Mouse (Mus musculus) limb, embryonic 14.5 days (tissue): ENCODE data around the gene Pigl. TPM values are rescaled to one million over a fixed set of nuclear protein-coding genes. Genes with fewer than 3 reads are reported as not detected.
A peak's percentile ranks its signal among the peaks of the same experiment; 100 is the strongest.

Source experiments
- ATAC-seq: fragments of 200-750 bp; cut with Nextera tagmentation; 2 replicates; pipeline ENCODE4 v1.8.0; 2017; ENCODE audit warnings: low read depth, moderate number of reproducible peaks, moderate TSS enrichment; ENCODE audit not compliant: low FRiP score
- DNase-seq: peaks from one replicate; pipeline ENCODE4 v3.0.0-alpha.2; 2015; ENCODE audit warnings: low spot score
- H3K27ac ChIP-seq: fragments of 300-500 bp; sonication (generic); replicated peaks from 2 replicates; pipeline ENCODE4 v1.5.1; 2014; ENCODE audit warnings: low read depth, mild to moderate bottlenecking, low read length, moderate library complexity, mixed read lengths
- H3K27me3 ChIP-seq: fragments of 300-500 bp; sonication (generic); 2 replicates; pipeline ENCODE4 v1.6.1; 2014; ENCODE audit warnings: low read length, mixed read lengths; ENCODE audit not compliant: control insufficient read depth, insufficient read depth
- H3K36me3 ChIP-seq: fragments of 300-500 bp; sonication (generic); 2 replicates; pipeline ENCODE4 v1.6.1; 2014; ENCODE audit warnings: mild to moderate bottlenecking, low read length, moderate library complexity, mixed read lengths; ENCODE audit not compliant: control insufficient read depth, insufficient read depth
- H3K4me1 ChIP-seq: fragments of 300-500 bp; sonication (generic); 2 replicates; pipeline ENCODE4 v1.6.1; 2014; ENCODE audit warnings: antibody characterized with exemption, low read length, mixed read lengths; ENCODE audit not compliant: control insufficient read depth, insufficient read depth
- H3K4me2 ChIP-seq: fragments of 300-500 bp; sonication (generic); replicated peaks from 2 replicates; pipeline ENCODE4 v1.6.1; 2014; ENCODE audit warnings: low read depth, mild to moderate bottlenecking, low read length, moderate library complexity; ENCODE audit not compliant: severe bottlenecking
- H3K4me3 ChIP-seq: fragments of 300-500 bp; sonication (generic); replicated peaks from 2 replicates; pipeline ENCODE4 v1.5.1; 2014; ENCODE audit warnings: low read length
- H3K9ac ChIP-seq: fragments of 300-500 bp; sonication (generic); 2 replicates; pipeline ENCODE4 v1.6.1; 2014; ENCODE audit warnings: mild to moderate bottlenecking, low read depth, low read length, moderate library complexity; ENCODE audit not compliant: severe bottlenecking
- H3K9me3 ChIP-seq: fragments of 300-500 bp; sonication (generic); 2 replicates; pipeline ENCODE4 v1.6.1; 2016; ENCODE audit warnings: low read length; ENCODE audit not compliant: control insufficient read depth
- POLR2A ChIP-seq: fragments of 200-500 bp; IDR thresholded peaks from 2 replicates; pipeline ENCODE4 v1.8.0; 2012; ENCODE audit warnings: inconsistent platforms, mild to moderate bottlenecking, moderate library complexity, borderline replicate concordance; ENCODE audit not compliant: insufficient read depth, insufficient read length; ENCODE audit errors: extremely low read depth
- WGBS: fragments of 180-500 bp; shearing (Covaris S2); extraction: QIAGEN DNeasy Blood & Tissue Kit; methylation state at CpG from one replicate; pipeline ENCODE4 v1.1.7; 2014; 5-methylcytosine and 5-hydroxymethylcytosine counted together
- polyA plus RNA-seq, 2 experiments: library from polyadenylated mRNA; depleted of rRNA in 1 of 2; stranded (reverse) in 1 of 2; unstranded in 1 of 2; fragments of >200 nt; fragmentation: Nextera tagmentation in 1 of 2; extraction: Ambion mirVana in 1 of 2; gene quantifications; 2 replicates each; pipeline versions ENCODE4 v1.2.1 to v1.2.3; 2012 to 2014

The Pigl gene
- polyA plus RNA-seq, 2 experiments = 7.9 to 9.7 TPM

GRCm38 (mm10) chr11:62493701-62494100 lies 35.4 kb downstream of the Pigl start:
- Histone ChIP-seq H3K9ac (no peak overlapping the region), H3K4me3 (no peak overlapping the region), H3K9me3 (no peaks in the 10 kb centered on the region), H3K27ac (no peak overlapping the region), H3K4me1 (peaks cover 8% of the 10 kb centered on the region), H3K27me3 (no peaks in the 10 kb centered on the region), H3K36me3 (no peaks in the 10 kb centered on the region), H3K4me2 (no peak overlapping the region)
- DNase-seq = no peak
- WGBS = 93% methylated on average over 6 of the region's 6 CpGs
- no peak for TF ChIP-seq POLR2A
- no peak for ATAC-seq

- peak; percentile 26 for DNase-seq
- no peak for TF ChIP-seq POLR2A
- H3K4me3 ChIP-seq = no peak overlapping the region
- peak overlapping the region; percentile 31; the same call in 1 of the 2 replicates for H3K9ac ChIP-seq
- H3K27ac ChIP-seq = 0 out of 2 replicates have a peak overlapping the region, but pooled peaks have one; percentile 58
- no peaks in the 10 kb centered on the region for H3K36me3 ChIP-seq
- no peak overlapping the region for H3K4me2 ChIP-seq
- no peaks in the 10 kb centered on the region for H3K27me3 ChIP-seq
- no peak; the same call in 1 of the 2 replicates for ATAC-seq
- H3K4me1 ChIP-seq = peaks cover 8% of the 10 kb centered on the region
- WGBS = 3% methylated on average over 6 of the region's 6 CpGs
- H3K9me3 ChIP-seq = no peaks in the 10 kb centered on the region
Observed at GRCm38 (mm10) chr11:62494754-62495275, 36.6 kb downstream of the Pigl start.

- WGBS = 35% methylated on average over 10 of the region's 10 CpGs
- H3K36me3 ChIP-seq = no peaks in the 10 kb centered on the region
- ATAC-seq (no peak), DNase-seq (no peak)
- H3K4me3 ChIP-seq = no peak overlapping the region
- H3K9me3 ChIP-seq = no peaks in the 10 kb centered on the region
- H3K4me2 ChIP-seq = no peak overlapping the region
- H3K27me3 ChIP-seq = no peaks in the 10 kb centered on the region
- 0 out of 2 replicates have a peak overlapping the region, but pooled peaks have one; percentile 58 for H3K27ac ChIP-seq
- TF ChIP-seq POLR2A = no peak
- H3K4me1 ChIP-seq = peaks cover 8% of the 10 kb centered on the region
- peak overlapping the region; percentile 31; the same call in 1 of the 2 replicates for H3K9ac ChIP-seq
Observed at GRCm38 (mm10) chr11:62495276-62495801, 37.1 kb downstream of the Pigl start.

- Histone ChIP-seq H3K9ac (no peak overlapping the region), H3K9me3 (no peaks in the 10 kb centered on the region), H3K4me2 (no peak overlapping the region), H3K27me3 (no peaks in the 10 kb centered on the region), H3K4me1 (peaks cover 8% of the 10 kb centered on the region), H3K27ac (no peak overlapping the region), H3K4me3 (no peak overlapping the region), H3K36me3 (no peaks in the 10 kb centered on the region)
- 52% methylated on average over 5 of the region's 5 CpGs for WGBS
- no peak for TF ChIP-seq POLR2A
- DNase-seq = peak; percentile 39
- no peak for ATAC-seq
Observed at GRCm38 (mm10) chr11:62496151-62496715, 38.0 kb downstream of the Pigl start.

- no peak for DNase-seq
Observed at GRCm38 (mm10) chr11:62497181-62497580, 38.9 kb downstream of the Pigl start.

More at GRCm38 (mm10) chr11:62497181-62497580, 38.9 kb downstream of the Pigl start:
- TF ChIP-seq POLR2A = no peak
- no peak for ATAC-seq
- no peaks in the 10 kb centered on the region for H3K36me3 ChIP-seq
- H3K4me1 ChIP-seq = peaks cover 8% of the 10 kb centered on the region
- no peak overlapping the region for H3K9ac ChIP-seq
- H3K9me3 ChIP-seq = no peaks in the 10 kb centered on the region
- no peaks in the 10 kb centered on the region for H3K27me3 ChIP-seq
- H3K27ac ChIP-seq = no peak overlapping the region
- H3K4me3 ChIP-seq = no peak overlapping the region
- H3K4me2 ChIP-seq = no peak overlapping the region
- WGBS = 75% methylated on average over 3 of the region's 3 CpGs
